Mouse (Mus musculus) liver, embryonic 11.5 days (tissue): ENCODE measurements around the gene S100pbp. TPM values are rescaled to one million over a fixed set of nuclear protein-coding genes. Genes with fewer than 3 reads are reported as not detected.
"Not testable (repeated sequence)": the region's sequence is repeated elsewhere in the genome, so short reads cannot be mapped to it uniquely, and the experiment has no call there.

Source experiments
- ATAC-seq: fragments of 200-750 bp; cut with Nextera tagmentation; replicated peaks from 2 replicates; pipeline ENCODE4 v1.8.0; 2017; ENCODE audit warnings: moderate number of reproducible peaks, mild to moderate bottlenecking, moderate TSS enrichment, moderate library complexity; ENCODE audit not compliant: low FRiP score
- DNase-seq: peaks from one replicate; pipeline ENCODE4 v3.0.0-alpha.2; 2017; ENCODE audit warnings: low spot score
- H3K27ac ChIP-seq: fragments of 300-500 bp; sonication (generic); 2 replicates; pipeline ENCODE4 v1.5.1; 2014; ENCODE audit warnings: mild to moderate bottlenecking, low read depth, low read length, control low read depth
- H3K27me3 ChIP-seq: fragments of 300-500 bp; sonication (generic); replicated peaks from 2 replicates; pipeline ENCODE4 v1.6.1; 2014; ENCODE audit warnings: low read length, mixed read lengths; ENCODE audit not compliant: control insufficient read depth, insufficient read depth
- H3K36me3 ChIP-seq: fragments of 300-500 bp; sonication (generic); 2 replicates; pipeline ENCODE4 v1.6.1; 2014; ENCODE audit warnings: mild to moderate bottlenecking, low read length, moderate library complexity, mixed read lengths; ENCODE audit not compliant: control insufficient read depth, insufficient read depth
- H3K4me1 ChIP-seq: fragments of 300-500 bp; sonication (generic); replicated peaks from 2 replicates; pipeline ENCODE4 v1.6.1; 2014; ENCODE audit warnings: low read length, mixed read lengths; ENCODE audit not compliant: control insufficient read depth, insufficient read depth
- H3K4me2 ChIP-seq: fragments of 300-500 bp; sonication (generic); 2 replicates; pipeline ENCODE4 v1.6.1; 2014; ENCODE audit warnings: mild to moderate bottlenecking, control low read depth, moderate library complexity
- H3K4me3 ChIP-seq: fragments of 300-500 bp; sonication (generic); 2 replicates; pipeline ENCODE4 v1.5.1; 2014; ENCODE audit warnings: low read depth, low read length, control low read depth
- H3K9ac ChIP-seq: fragments of 300-500 bp; sonication (generic); 2 replicates; pipeline ENCODE4 v1.6.1; 2014; ENCODE audit warnings: low read depth, low read length, control low read depth
- H3K9me3 ChIP-seq: fragments of 300-500 bp; sonication (generic); 2 replicates; pipeline ENCODE4 v1.6.1; 2016; ENCODE audit warnings: low read length, inconsistent platforms, mixed read lengths; ENCODE audit not compliant: control insufficient read depth
- WGBS: fragments of 180-500 bp; shearing (Covaris S2); extraction: QIAGEN DNeasy Blood & Tissue Kit; methylation state at CpG from one replicate; pipeline ENCODE4 v1.1.7; 2014; 5-methylcytosine and 5-hydroxymethylcytosine counted together
- polyA plus RNA-seq: library from polyadenylated mRNA; unstranded; fragments of >200 nt; fragmentation: Nextera tagmentation; extraction: Ambion mirVana; gene quantifications from 2 replicates; pipeline ENCODE4 v1.2.1, GENCODE M21; 2014

Gene S100pbp
- polyA plus RNA-seq, 1 experiment from 2014 or later = 18.9 TPM

DNA sequence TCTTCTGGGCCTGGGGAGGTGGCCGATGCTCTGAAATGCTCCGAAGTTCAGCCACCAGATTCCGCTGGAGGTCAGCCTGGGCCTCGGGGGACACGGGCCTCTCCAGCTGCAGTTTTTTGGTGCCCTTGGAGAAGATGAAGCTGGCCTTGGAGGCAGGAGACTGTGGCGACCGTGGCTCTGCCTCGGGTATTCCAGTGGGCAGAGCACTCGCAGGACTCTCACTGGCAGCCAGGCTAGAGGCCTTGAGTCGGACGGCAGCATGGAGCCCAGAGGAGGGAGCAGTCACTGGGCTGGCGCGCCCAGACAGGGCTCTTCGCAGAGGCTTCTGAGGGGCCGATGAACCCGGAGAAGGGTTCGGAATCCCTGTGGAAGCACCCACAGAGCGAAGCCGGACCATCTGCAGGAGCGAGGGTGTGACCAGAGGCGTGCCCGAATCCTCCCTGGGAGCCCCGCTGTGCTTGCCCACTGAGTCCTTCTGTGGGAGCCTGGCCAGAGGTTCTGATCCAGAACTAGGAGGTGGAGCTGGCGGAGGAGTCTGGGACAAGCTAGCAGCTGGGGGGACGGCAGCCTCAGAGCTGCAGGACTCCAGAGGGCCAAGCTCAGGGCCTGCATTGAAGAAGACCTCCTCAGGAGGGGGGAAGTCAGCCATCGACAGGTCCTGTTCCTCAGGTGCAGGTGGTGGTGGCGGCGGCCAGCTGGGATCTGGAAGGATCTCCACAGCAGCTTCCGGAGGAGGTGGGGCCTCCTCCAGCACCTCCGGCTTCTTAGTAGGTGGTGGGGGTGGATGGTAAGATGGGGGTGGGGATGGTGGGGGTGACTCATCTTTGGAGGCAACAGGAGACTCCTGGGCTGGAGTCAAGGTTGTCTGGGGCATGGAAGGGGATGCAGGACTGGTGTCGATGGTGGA, 32.7 kb upstream of the S100pbp start:
- peaks cover 9% of the 10 kb centered on the region for H3K4me1 ChIP-seq
- H3K9me3 ChIP-seq = no peaks in the 10 kb centered on the region
- ATAC-seq (no peak), DNase-seq (no peak)
- no peak overlapping the region for H3K9ac ChIP-seq
- H3K4me2 ChIP-seq = no peak overlapping the region
- H3K36me3 ChIP-seq = peaks cover 21% of the 10 kb centered on the region
- H3K4me3 ChIP-seq = no peak overlapping the region
- no peak overlapping the region for H3K27ac ChIP-seq
- WGBS = 53% methylated on average over 31 of the region's 31 CpGs
- peaks cover 62% of the 10 kb centered on the region for H3K27me3 ChIP-seq

DNA sequence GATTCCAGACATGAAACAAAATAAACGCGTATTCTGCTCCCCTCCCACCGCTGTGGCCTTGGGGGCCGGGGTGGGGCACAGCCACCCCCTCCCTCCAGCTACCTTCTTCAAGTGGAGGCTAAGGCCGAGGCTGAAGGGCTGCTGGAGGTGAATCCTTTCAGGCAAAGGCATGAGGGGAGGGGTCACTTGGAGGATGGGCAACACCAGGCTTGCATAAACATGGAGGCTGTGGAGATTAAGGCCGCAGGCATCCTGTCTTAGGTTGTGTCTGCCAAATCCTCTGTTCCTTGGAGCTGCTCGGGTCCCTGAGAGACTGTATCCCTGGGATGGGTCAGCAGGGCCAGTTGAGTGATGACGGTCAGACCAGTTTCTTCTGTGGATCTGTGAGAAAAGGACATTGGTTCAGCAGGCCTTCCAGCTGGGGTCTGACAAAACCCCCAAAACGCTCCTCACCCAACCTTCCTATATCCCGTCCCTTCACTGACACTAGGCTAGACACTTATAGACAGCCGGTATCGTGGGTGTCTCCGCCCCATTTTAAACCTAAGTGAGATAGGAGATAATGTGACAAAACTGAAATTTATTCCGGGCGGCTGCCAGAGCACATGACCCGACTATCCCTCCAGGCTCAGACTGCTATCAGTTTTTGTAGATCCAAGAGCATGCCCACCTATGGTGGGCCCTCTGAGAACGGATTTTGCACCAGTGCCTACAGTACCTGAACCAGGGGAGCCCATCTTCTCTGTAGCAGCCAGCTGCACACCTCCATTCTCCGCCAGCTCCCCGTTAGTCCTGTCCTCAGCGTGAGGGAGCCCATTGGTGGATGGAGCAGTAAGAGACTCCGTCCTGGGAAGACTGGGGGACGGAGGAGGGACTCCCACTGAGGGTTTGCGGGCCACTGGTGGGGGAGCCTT, 31.8 kb upstream of the S100pbp start:
- H3K9me3 ChIP-seq = no peaks in the 10 kb centered on the region
- ATAC-seq (no peak), DNase-seq (no peak)
- no peak overlapping the region for H3K9ac ChIP-seq
- no peak overlapping the region for H3K27ac ChIP-seq
- H3K4me1 ChIP-seq = peaks cover 7% of the 10 kb centered on the region
- H3K4me3 ChIP-seq = no peak overlapping the region
- H3K4me2 ChIP-seq = no peak overlapping the region
- H3K36me3 ChIP-seq = peaks cover 29% of the 10 kb centered on the region
- WGBS = 63% methylated on average over 23 of the region's 23 CpGs
- H3K27me3 ChIP-seq = peaks cover 53% of the 10 kb centered on the region

DNA sequence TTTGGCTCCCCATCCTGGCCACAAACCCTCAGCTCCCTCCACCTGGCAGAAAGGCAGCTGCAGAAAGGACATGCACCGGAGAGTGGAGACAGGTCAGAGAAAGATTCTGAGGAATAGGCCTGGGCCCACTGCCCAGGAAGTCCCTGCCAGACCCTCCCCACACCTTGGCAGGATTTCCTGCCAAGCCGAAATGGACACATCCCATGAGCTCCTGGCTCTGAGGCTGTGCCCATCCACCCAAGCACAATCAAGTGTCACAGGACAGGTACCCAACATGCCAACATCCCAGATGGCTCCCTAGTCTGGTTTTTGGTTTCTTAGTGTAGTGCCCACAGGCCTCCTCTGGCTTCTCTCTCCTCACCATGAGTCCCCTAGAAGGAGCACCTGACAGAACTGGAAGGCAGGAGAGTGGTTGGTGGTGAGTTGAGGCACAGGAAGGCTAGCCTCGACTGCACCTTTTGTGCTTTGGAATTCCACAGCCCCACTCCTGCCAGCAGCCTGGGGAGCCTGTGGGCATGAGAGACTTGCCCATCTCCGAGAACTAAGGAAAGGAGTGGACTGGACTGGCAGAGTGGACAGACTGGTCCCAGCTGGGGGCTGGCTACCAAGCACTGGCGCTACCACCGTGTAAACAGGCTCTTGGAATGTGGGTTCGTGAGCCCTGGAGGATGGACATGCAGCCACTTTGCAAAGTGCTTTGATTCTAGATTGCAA, 31.0 kb upstream of the S100pbp start:
- no peak overlapping the region for H3K27ac ChIP-seq
- DNase-seq (no peak), ATAC-seq (no peak)
- H3K4me2 ChIP-seq = no peak overlapping the region
- no peak overlapping the region for H3K9ac ChIP-seq
- no peaks in the 10 kb centered on the region for H3K9me3 ChIP-seq
- H3K36me3 ChIP-seq = peaks cover 32% of the 10 kb centered on the region
- H3K4me1 ChIP-seq = peaks cover 7% of the 10 kb centered on the region
- H3K27me3 ChIP-seq = peaks cover 45% of the 10 kb centered on the region
- H3K4me3 ChIP-seq = no peak overlapping the region
- WGBS = 73% methylated on average over 7 of the region's 7 CpGs

DNA sequence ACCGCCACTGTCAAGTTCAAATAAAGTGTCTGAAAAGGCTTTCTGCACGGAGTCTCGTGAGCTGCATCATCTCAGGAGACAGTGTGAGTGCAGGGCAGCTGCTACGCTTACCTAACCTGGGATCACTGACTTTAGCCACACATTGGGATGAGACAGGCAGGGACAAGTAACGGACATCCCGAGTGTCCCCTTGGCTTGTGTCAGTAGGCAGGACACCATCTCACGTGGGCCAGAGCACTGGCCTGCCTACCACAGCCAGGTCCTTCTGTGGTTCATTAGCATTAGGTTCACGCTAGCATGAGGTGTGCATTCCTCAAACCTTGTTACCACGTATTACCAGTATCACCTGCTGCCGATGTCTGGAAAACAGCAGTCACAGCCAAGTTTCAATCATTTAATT, 29.7 kb upstream of the S100pbp start:
- Histone ChIP-seq H3K9me3 (no peaks in the 10 kb centered on the region), H3K4me1 (peaks cover 7% of the 10 kb centered on the region), H3K27ac (no peak overlapping the region), H3K4me3 (no peak overlapping the region), H3K36me3 (peaks cover 44% of the 10 kb centered on the region), H3K9ac (no peak overlapping the region), H3K4me2 (no peak overlapping the region), H3K27me3 (peaks cover 31% of the 10 kb centered on the region)
- DNase-seq = no peak
- ATAC-seq = no peak
- 91% methylated on average over 10 of the region's 10 CpGs for WGBS

DNA sequence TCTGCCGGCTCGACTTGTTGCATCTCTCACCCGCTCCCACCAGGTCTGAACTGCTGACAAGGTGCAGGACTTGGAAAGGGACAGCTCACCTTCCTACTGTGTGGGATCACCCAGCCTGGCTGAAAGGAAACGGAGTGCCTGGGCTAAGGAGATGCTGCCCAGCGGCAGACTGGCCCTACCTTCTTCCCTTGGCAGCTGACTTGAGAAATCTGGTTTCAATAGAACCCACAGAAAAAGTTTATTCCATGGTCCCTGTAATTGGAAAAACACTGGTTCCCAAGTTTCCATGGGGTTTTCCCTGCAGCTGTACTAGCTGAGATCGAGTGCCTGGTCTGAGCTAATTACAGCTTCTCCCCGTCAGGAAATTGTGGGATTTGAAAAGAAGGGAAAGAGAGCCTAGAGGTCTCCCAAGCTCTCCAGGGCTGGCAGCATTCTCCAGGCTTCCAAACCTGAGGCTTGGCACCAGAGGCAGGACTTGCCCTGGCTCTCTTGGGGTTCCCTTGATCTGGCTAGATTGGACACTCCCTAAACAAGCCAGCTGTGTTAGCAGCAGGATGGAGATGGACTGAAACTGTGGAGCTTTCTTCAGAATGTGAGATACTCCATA, 29.1 kb upstream of the S100pbp start:
- Histone ChIP-seq H3K4me2 (no peak overlapping the region), H3K4me3 (no peak overlapping the region), H3K9me3 (no peaks in the 10 kb centered on the region), H3K27me3 (peaks cover 26% of the 10 kb centered on the region), H3K27ac (no peak overlapping the region), H3K9ac (no peak overlapping the region), H3K4me1 (peaks cover 6% of the 10 kb centered on the region), H3K36me3 (peaks cover 49% of the 10 kb centered on the region)
- DNase-seq = no peak
- ATAC-seq = no peak
- 84% methylated on average over 7 of the region's 7 CpGs for WGBS

DNA sequence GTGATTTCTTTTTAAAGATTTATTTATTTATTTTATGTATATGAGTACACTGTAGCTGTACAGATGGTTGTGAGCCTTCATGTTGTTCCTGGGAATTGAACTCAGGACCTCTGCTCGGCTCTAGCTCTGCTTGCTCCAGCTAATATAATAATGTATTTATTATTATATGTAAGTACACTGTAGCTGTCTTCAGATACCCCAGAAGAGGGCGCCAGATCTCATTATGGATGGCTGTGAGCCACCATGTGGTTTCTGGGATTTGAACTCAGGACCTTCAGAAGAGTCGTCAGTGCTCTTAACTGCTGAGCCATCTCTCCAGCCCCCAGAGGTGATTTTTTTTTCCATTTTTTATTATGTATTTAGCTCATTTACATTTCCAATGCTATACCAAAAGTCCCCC, 23.0 kb upstream of the S100pbp start:
- H3K4me2 ChIP-seq, H3K9me3 ChIP-seq, H3K4me1 ChIP-seq, ATAC-seq, DNase-seq, H3K9ac ChIP-seq, H3K27me3 ChIP-seq, H3K27ac ChIP-seq, H3K4me3 ChIP-seq: not testable (repeated sequence)
- peaks cover 71% of the 10 kb centered on the region for H3K36me3 ChIP-seq
- WGBS = 75% methylated on average over 3 of the region's 3 CpGs

DNA sequence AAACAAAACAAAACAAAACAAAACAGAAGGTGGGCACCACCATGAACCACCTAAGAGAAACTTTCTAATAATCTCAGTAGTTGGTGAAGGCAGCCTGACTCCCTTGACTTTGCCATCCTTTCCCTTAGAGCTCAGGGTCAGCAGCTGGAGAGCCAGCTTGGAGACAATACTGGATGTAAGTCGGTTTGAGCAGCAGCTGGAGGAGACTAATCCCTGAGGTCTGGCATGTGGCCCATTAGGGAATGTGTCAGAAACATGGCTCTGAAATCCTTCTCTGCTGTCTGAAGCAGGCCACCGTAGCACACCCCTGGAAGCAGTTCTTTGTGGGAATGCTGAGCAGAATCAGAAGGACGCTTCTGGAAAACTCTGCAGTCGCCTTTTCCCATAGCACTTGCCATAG, 21.9 kb upstream of the S100pbp start:
- peaks cover 69% of the 10 kb centered on the region for H3K36me3 ChIP-seq
- ATAC-seq = no peak
- no peak overlapping the region for H3K9ac ChIP-seq
- no peaks in the 10 kb centered on the region for H3K27me3 ChIP-seq
- no peak overlapping the region for H3K4me3 ChIP-seq
- WGBS = 82% methylated on average over 4 of the region's 4 CpGs
- no peaks in the 10 kb centered on the region for H3K4me1 ChIP-seq
- no peak overlapping the region for H3K27ac ChIP-seq
- no peak for DNase-seq
- H3K4me2 ChIP-seq = no peak overlapping the region
- no peaks in the 10 kb centered on the region for H3K9me3 ChIP-seq

DNA sequence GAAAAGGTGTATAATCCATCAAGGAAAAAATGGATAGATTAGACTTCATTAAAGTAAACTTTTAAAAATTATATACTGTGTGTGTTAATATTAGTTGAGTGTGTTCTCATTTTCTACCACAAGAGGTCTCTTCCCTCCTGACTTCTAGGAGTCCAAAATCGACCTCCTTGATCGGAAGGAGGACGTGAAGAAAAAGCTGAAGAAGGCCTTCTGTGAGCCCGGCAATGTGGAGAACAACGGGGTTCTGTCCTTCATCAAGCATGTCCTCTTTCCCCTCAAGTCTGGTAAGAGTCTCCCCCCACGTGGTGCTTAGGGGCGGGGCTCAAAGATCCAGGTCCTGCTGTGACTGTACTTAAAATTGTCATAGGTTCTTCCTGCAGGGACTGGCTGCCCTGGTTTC, 20.0 kb upstream of the S100pbp start:
- Histone ChIP-seq H3K4me3 (no peak overlapping the region), H3K9me3 (no peaks in the 10 kb centered on the region), H3K4me1 (no peaks in the 10 kb centered on the region), H3K27me3 (no peaks in the 10 kb centered on the region), H3K9ac (no peak overlapping the region), H3K27ac (no peak overlapping the region), H3K36me3 (peaks cover 64% of the 10 kb centered on the region), H3K4me2 (no peak overlapping the region)
- DNase-seq (no peak), ATAC-seq (no peak)
- 76% methylated on average over 7 of the region's 7 CpGs for WGBS
